Mouse (Mus musculus): ENCODE data around the gene Ism2. TPM values are rescaled to one million over a fixed set of nuclear protein-coding genes. Genes with fewer than 3 reads are reported as not detected.
A peak's percentile ranks its signal among the peaks of the same experiment; 100 is the strongest.
"Not testable (repeated sequence)": the region's sequence is repeated elsewhere in the genome, so short reads cannot be mapped to it uniquely, and the experiment has no call there.

Gene Ism2
- total RNA-seq, 2 experiments from 2014 or later = not detected

DNA sequence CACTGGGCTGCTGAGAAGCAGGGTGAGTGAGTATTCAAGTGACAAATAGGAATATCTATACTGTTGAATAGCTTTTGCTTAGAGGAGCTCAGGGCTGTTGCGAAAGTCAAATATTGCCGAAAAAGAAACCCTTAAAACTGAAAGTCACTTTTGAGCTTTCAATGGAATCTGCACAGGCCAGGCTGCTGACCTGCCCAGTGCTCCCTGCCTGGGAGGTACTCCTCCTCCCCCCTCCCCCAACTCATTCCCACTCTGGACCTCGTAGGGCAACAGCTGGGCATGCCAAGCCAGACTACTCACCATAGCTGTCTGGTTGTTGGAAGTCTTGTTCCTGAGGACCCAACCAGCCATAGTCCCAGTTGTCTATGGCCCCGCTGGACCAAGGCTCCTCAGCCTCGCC is 14.8 kb downstream of the Ism2 start:
- DNase-seq = no peak

DNA sequence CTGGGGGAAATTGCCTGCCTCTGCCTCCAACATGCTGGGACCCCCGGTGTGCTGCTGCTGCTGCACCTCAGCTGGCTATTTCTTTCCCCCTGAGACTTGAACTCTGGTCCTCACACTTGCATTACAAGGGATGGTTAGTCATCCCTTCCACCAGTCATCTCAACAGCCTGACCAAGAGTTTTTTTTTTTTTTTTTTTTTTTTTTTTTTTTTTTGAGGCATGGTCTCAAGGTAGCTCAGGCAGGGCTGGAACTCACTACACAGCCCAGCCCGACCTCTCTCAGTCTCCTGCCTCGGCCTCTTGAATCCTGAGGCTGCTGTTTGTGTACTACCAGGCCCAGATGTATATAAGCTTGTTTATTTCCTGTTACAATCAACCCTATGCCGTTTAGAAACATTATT is 15.2 kb downstream of the Ism2 start:
- DNase-seq = no peak

DNA sequence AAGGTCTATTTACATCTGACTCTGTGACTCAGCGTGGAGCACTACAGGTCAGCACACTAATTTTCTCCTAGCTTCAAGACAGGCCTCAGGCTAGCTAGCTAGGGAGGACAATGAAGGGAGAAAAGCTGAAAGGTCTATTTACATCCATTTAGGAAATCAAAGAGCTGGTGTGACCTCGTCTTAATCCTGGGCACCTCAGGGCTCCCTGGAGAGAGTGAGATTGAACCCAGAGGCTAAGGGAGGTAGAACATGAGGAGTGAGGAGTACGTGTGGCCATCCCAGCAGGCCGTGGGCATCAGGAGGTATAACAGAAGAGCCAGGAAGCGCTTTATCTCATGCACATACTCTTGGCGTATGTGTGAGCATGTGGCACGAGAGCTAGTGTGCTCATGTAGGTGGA is 15.8 kb downstream of the Ism2 start:
- DNase-seq = no peak

DNA sequence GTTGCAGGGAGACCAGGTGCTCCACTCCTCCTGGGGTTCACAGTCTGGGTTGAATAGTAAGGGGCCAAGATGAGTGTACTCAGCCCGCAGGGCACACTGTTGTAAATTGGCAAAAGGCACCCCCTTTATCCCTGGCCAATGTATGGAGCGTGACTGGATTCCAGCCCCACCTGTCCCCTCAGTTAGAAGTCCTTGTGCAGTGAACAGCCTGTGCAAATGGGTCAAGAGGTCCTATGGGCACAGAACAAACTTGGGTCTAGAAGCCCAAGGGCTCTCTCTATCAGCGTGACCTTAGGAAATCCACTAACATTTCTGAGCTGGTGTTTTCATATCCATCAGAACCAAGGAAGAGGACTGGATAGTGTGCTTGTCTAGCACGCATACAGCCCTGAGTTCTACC is 16.8 kb downstream of the Ism2 start:
- DNase-seq = no peak

DNA sequence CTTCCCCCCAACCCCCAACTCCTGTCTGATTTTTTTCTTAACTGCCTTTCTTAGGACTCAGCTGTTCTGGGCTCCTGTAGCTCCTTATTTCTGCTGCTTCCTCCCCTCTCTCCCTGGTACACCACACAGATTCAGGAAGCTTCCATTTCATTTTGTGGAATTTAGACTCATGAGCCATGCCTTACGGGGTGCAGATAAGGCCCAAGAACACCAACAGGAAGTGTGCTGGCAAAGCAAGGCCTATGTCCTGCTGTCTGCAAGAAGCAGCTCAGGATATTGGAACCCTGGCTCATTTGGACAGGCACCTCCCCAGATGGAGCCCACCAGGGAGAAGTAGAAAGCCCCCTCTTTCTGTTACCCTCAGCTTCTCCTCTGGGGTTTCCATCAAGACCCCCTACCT is 17.7 kb downstream of the Ism2 start:
- DNase-seq = no peak

DNA sequence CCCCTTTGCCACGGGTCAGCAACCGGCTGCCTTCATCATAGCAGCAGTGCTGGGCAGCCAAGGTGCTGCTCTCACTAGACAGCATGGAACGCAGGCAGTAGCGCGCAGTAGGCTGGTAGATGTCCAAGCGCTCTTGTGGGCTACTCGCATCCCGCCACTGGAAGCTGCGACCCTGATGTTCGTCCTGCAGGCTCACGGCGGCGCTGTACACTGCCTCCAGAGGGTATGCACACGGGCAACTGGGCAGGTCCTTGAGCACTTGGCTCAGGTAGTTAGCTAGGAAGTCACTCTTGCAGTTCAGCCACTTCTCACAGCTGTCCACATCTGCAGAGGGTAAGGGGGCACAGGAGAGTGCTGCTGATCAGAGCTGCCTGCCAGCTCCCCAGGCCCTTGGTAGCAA is 19.6 kb downstream of the Ism2 start:
- no peak for DNase-seq

DNA sequence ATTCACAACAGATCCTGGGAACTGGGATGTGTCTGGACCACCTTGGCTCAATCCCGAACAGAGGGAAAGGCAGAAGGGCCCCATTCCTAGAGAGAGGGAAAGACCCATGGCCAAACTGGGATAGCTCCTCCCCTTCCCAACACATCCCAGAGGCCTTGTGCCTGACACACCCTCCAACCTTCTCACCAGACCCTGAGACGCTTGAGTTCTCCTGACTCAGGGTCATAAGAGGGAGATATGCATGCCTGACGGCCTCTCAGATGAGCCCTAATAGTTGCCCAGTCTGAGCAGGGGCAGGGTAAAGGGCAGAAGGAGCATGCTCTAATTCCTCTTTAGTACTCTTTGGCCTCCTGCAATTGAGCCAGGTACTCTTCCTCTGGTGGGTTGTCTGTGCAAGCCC is 20.2 kb downstream of the Ism2 start:
- no peak for DNase-seq

DNA sequence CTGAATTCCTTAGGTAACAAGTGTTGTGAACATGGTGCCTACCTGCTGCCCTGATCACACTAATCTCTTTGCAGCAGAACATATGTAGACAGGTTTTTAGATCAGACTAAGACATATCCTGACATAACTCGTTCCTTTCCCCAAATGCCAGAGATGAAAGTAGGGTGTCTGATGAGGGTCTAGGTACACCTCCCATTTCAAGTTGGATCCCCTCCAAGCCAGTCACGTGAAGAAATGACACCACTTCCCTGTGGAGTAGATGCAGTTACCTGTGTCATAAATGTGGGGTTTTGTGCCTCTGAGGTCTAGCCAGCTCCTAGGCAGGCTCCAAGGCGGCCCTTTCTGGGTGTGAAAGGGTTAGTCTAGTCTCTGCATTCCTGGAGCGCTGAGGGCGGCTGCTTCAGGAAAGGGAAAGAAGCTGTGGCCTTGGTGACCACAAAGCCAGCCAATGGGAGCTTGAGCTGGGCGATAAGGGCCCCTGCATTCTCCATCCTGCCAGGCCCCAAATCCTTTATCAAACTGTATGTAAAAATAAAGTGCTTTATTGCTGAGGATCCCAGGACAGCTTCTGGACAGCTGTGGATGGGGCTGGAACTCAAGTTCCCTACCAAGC is 21.3 kb downstream of the Ism2 start:
- no peak for DNase-seq

DNA sequence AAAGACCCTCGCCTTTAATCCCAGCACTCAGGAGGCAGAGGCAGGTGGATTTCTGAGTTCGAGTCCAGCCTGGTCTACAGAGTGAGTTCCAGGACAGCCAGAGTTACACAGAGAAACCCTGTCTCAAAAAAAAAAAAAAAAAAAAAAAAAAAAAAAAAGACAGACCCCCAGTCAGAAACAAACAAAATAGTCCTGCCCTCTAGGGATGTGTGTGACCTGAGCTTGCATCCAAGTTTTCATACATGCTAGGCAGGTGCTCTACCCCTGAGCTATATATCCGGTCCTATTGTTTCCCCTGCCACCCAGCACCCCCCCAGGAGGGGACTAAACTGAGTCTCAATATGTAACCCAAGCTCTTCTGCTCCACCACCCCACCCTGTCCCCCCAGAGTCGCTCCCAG is 22.3 kb downstream of the Ism2 start:
- DNase-seq = not testable (repeated sequence)

DNA sequence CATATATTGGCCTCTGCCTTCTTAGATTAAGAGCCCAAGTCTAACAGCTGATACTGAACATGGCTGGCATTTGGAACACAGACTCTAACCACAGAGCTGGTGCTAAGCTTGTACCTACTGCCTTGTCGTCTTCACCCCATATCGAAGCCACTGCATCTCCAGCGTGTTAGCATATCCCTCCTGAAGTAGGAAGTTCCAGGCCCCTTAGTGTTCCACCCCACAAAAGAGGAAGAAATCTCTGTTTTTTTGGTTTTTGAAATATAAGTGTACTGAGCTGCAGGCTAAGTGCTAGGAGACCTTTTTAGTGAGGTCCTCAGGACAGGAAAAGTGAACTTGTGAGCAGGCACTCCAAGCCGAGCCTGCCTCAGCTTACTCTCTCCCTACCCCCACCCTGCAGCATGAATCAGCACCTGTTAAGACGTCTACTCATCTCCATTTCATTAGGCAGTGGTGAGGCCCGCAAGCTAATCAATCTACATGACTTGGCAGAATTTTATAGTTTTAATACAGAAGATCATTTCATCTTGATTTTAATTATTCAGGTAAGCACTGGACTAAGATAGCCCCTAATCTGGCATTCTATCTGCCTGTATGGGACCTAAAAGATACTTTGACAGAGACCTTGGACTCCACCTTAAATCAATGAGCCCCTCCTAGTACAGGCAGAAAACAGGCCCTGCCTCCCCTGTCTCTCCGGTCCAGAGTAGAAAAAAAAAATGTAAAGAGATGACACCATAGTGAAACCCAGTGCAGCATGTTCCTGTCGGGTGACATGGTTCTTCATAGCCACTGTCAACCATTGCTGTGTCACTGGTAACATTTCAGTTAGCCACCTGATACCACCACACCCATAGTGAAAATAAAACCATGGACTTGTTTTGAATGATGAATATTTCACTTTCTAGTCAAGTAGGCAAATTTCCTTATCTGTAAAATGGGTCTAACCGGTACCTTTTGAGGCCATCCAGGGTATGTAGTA is 24.4 kb downstream of the Ism2 start:
- no peak for DNase-seq

DNA sequence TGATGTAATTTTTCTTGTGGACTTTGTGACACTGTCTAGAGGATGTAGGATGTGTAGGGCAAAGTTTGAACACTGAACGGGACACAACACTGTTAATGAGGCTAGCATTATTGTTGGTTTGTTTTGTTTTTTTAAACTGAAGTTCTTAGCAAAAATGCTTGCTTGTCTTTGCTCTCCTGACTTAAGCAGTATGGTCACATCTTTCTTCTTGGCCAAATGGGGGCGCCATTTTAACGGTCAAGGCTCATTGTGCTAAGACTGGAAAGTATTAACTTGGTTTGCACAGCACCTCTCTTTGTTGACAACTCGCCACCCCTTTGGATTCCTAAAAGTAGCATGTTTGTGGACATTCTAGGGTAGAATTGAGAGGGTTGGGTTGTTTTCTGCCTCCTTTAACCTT is 31.8 kb downstream of the Ism2 start:
- DNase-seq = no peak

DNA sequence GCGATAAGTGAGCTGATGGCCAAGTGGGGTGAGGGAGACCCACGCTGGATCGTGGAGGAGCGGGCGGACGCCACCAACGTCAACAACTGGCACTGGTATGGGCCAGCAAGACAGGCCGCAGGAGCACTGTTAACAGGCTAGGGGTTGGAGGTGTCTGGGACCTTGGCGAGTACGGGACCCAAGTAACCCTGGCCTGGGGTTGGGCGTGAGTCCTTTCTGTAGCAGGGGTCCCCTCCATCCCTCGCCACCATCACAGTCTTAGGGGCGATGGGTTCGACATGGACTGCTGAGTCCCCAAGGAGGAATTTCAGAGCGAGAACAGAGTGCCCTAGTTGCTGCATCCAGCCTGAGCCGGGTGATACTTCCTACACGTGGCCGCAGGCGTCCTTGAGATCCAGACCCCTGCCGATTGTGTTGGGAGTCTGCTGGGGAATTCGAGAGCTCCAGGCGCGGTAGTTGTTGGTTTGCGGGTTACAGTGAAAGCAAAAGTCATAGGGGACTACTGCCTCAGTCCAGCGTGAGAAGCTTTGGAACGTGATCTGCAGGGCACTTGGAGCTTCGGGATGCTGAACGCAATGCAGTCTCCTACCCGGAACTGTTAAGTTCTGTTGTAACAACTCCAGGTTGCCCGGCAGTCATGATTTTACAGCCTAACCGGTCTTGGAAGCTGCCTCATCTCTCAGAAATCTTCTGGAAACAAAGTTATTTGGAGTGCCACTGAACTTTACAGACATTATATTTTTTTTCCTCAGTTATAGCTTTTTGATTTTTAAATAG is 32.5 kb downstream of the Ism2 start:
- DNase-seq = no peak

DNA sequence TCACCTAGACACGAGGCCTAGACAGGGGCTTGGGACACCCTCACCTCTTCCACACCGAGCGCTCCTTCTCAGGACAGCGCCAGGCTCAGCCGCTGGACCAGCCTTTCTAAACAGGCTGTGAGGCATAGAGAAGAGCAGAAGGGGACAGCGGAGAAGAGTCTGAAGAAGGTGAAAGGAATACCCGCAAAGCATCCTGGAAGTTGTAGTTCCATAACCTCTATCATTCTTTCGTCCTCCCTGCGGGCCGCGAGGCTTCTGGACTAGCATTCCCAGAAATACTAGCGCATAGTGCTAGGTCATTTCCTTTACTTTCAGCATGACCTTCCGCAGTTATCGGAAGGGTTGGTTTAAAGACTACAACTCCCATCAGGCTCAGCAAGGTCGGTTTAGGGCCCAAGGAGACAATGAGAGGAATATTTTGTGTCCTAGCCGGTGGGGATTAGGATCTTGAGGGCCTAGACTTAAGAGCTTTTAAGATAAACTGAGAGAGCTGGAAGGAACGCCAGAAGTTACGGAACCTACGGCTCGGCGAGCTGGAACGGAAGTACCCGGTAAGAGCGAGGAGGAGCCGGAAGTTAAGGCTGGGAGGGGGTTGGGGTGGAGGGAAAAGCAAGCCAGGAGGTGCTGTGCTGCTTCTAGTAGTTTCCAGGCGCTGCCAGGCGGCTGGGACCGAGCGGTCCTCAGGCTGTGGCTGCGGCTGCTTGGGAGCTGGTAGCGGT is 33.2 kb downstream of the Ism2 start, which contains the start of the genes Vipas39 and Ahsa1:
Gene Vipas39, minus strand, starts transcription at position 149 of the 719 bp plus-strand sequence.
Gene Ahsa1, plus strand, starts transcription at position 372 of the 719 bp plus-strand sequence.
- DNase-seq = peak; percentile 68

DNA sequence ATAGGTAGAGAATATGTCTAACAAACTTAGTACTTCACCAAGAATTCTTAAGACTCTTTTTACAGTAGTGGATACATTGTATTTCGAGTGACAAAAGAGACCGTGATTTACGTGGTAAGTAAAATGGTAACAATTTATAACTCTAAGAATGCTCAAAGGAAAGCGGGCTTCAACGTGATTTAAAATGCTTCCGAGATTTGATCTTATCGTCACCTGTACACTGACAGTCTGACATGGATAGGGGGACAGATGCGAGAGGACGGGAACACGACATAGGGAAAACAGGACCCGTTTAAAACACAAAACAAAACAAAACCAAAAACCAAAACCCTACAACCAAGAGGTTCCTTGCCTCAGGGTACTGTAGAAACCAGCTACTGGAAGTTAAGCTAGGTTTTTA is 34.1 kb downstream of the Ism2 start:
- DNase-seq = no peak

DNA sequence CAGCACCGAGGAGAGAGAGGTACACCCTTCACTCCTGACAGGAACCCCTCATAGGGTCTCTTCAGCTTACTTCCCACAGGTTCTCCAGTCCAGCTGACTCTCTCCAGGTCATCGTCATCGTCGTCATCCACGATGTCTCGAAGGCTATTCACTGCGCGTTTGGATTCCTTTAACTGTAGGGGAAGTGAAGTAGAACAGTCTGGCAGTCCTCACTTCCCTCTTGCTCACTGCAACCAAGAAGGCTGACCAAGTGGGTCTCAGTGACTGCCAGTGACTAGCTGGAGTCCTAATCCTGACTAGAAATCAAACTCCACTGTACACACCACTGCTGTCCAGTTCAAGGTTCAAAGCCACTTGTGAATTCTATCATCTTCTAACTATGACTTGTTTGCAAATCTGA is 38.9 kb downstream of the Ism2 start:
- no peak for DNase-seq

DNA sequence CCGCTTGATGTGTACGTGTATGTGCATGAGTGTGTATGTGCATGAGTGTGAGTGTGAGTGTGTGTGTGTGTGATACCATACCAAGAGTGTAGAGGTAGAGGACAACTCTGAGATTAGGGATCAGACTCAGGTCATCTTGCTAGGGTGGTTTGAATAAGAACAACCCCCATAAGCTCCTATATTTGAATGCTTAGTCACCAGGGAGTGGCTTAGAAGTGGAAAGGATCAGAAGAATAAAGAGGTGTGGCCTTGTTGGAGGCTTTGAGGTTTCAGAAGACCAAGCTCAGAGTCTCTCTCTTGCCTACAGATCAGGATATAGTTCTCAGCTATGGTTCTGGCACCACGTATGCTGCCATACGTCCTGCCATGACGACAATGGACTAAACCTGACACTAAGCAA is 42.9 kb downstream of the Ism2 start:
- no peak for DNase-seq

DNA sequence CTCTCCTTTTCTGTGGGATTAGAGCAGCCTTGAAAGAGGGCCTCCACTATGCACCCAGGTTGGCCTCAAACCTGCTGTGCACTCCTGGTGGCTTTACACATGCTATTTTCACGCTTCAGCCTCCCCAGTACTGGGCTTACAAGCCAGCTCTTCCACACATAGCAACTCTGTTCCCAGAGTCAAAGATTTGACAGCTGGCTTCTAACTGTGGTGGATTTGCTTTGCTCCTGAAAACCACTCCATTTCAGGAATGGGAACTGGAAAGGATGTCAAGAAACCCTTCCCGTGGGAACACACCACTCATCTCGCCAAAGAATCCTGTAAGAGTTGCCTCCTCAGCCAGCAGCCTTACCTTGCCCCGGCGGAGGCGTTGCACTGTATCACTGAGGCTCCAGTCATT is 45.6 kb downstream of the Ism2 start:
- DNase-seq = no peak

DNA sequence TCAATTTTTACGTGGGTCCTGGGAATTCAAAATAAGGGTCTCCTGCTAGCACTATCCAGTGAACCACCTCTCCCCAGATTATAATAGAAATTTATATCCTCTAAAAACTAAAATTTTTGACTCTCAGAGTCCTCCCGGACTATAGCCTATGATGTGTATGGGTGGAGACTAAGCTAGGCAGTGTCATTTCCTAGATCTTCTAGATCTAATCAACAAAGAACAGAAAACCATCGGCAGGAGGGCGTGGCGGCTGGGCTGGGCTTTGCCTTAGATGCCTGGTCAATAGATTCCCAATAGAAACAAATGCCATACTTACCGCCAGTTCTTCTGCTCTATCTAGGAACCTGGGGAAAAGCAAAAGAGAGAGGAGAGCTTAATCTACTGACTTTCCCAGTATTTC is 49.3 kb downstream of the Ism2 start:
- no peak for DNase-seq

DNA sequence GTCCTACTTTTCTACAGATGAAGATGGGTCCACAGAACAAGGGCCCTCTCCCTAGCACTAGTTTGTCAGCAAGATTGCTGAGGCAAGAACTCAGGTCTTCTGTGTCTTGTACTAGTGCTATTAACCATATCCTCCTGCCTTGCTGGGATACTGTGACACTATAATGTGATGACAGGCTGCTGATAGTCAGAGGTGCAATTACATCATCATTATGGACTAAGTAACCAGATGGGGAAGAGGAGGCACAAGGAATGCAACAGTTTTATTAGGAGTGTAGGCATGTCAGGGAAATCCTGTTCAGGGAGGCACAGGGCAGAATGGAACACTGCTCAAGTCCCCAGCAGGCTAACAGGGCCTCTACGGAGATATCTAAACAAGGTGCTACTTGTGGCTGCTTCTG is 60.9 kb downstream of the Ism2 start, which contains the start of gene Noxred1:
Gene Noxred1, minus strand, starts transcription at position 101 of the 400 bp plus-strand sequence.
- DNase-seq = no peak

DNA sequence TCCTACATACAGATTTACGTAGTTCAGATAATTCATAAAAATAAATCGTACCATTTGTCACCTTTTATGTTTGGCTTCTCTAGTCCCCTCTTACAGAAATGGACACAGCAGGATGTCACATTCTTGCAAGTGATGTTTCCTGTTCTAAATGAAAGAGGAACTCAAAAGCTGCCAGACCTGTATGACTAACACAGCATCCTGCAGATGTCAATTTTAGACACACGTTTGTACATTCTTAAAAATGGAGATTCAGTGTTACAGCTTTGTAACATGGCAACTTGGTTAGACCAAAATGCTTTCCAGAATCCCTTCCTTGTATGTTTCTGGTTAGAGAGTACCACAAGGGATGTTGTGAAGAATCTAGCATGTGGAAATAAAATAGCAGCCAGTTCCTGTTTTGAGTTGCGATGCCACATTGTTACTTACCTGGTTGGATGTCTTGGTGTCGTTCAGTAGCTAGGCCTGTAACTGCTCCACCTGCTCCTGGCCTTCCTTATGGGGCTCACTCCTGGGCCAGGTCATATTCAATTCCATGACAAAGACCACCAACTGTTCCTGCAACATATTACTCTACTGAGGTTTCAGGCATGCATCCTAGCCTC is 62.5 kb downstream of the Ism2 start:
- DNase-seq = no peak

DNA sequence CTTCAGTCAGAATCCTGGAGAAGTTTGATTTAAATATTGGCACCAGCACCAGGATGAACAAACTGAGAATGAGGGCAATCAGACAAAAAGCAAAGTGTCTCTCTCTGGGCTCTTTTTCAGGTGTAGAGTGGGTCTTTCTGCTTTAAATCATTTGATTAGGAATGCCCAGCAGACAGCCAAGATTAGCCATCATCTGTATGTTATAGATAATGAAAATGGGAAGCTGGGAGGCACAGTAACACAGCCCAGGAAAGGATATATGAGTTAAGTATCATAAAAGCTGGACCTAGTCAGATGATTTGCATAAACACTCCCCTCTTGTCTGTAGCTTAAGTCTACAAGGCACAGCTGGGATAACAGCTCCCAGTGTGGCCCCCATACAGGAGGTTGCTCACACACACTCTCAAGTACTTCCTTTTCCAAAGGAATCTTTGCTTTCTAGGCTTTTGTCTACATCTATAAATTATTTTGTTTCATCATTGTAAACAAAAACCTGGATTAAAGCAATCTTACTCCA is 69.1 kb downstream of the Ism2 start:
- DNase-seq = no peak

Data from gastrocnemius, postnatal 10 days (tissue).